Mouse (Mus musculus) erythroid progenitor cell, adult 5-6 weeks (primary cell): ENCODE results near the gene Tshz2. TPM values are rescaled to one million over a fixed set of nuclear protein-coding genes. Genes with fewer than 3 reads are reported as not detected.

Experiments
- ATAC-seq: replicated peaks from 2 replicates; pipeline ENCODE4 v1.8.0; 2016; ENCODE audit warnings: moderate number of reproducible peaks, mild to moderate bottlenecking, moderate TSS enrichment, inconsistent platforms; ENCODE audit not compliant: poor library complexity, low FRiP score, severe bottlenecking
- total RNA-seq, 2 experiments: library from RNA; stranded (forward) in 1 of 2; stranded (reverse) in 1 of 2; fragments of 150-400 nt in 1 of 2; fragments of 186-747, 209-891 nt in 1 of 2; gene quantifications; 2 replicates each; pipeline versions ENCODE4 v1.2.3 to v1.2.4; 2015 to 2017; ENCODE audit warnings: low replicate concordance in 2 of 2

Tshz2 gene
- total RNA-seq, 2 experiments from 2014 or later: not detected

DNA sequence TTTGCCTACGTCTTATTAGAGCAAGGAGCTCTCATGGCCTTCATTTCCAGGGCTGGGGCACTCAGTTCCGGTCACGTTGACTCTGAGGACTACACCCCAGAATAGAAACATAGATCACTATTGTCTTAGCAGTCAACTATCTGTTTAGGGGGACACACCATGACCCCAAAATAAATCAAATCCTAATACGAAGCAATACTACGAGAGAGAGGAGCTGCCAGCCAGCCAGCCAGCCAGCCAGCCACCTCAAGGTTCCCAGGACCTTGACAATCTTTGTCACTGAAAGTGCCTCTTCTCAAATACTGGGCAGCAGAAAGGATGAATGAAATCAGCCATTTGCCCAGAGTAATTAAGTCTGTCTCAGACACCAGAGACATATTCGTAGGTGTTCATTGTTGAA is 393.1 kb downstream of the Tshz2 start:
- ATAC-seq: no peak

DNA sequence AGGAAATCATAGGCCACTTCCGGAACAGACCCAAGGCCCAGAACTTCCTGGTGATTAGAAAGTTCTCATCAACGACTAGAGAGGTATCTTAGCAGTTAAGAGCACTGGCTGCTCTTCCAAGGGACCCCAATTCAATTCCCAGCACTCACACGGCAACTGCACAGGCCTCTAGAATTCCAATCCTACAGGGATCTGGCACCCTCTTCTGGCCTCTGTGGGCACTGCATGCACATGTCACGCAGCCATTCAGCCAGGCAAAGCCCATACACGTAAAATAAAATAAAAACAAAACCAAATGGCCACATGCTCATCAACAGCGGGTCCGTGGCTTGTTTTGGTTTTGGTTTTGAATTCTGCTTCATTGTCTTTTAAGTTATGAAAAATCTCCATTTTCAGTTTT is 395.0 kb downstream of the Tshz2 start:
- no peak for ATAC-seq

DNA sequence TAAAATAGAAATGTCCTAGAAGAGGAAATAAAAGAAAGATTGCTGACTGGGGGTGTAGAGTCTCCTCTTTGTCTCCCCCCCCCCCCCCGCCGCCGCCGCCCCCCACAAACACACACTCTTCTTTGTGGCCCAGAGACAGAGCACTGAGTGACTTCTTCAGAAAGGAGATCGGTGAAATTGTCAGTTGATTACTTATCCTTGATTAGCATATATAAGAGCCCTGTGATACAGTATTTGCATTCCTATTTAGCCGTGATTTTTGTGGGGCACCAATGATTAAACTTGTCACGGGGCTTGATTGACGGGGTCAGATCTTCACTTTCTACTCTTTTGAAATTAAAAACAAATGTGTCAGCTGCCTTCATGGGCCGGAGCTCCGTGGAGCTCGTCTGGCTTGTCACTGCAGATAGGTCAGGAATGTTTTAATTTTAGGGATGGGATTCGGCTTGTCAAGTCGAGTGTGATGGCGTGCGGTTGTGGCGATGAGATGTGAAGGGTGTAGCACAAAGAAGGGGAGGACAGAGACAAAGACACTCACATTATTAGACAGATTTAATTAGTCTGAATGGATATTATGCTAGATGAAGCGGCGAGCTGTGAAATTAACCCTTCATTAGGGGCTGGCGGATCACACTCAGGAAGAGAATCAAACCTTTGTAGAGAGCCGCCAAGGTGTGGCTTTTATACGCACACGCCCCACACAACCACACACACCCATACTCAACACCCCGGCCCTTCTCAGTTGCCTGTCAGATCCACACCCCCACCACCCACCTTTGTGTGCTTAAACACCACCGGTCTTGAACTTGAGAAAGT is 395.9 kb downstream of the Tshz2 start:
- ATAC-seq: no peak

DNA sequence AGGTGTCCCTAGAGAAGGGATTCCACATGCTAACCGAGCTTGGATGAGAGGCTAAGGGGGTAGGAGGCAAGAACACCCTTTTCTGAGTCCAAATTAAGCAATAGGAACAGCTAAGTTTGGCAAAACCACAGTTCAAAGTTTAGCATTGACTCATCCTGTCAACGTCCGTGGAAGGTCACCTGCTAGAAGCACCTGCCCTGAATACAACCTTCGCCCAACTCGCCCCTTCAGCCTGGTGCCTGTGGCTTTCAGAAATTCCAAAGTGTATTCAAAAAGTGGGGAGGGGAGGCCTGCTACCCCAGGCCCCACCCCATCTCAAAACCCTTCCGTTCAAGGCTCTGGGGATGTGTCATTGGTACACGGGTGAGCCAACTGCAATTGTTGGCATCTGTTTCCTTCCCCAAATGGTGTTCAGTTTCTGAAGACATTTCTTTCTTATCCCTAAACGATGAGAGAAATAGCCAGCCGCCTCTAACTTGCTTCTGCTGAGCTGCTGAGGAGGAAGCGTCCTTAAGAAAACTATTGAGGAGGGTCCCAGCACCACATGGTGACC is 396.6 kb downstream of the Tshz2 start:
- no peak for ATAC-seq

DNA sequence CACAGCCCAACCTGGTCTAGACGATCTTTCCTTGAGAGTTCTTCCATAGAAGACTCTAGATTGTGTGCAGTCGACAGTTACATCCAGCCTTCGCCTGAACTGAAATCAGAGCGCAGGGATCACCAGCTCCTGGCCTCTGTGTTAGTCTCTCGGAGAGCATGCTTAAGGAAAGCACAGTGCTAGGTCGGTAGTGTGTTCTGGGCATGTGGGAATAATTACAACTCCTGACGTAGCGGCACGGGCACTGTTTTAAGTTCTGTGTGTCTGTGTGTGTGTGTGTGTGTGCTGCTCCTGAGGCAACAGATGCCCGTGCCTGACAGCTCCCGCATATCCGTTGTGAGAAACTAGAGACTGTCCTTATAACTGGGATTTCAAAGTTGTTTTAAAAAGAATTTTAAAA is 398.4 kb downstream of the Tshz2 start:
- no peak for ATAC-seq

DNA sequence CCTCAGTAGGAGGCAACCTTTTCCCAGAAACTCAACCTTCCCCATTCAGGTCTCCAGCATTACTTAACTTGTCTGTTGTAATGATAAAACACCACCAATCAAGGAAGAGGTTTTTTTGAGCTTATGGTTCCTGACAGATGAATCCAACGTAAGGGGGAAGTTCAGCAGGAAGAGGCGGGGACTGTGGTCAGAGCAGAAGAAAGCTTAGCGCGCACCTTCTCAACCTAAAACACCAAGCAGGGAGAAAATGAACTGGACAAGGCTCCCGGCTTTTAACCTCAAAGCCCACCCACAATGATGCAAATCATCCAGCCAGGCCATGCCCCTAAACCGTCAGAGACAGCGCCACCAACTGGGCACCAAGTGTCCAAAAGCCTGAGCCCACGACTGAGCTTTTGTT is 399.1 kb downstream of the Tshz2 start:
- no peak for ATAC-seq

DNA sequence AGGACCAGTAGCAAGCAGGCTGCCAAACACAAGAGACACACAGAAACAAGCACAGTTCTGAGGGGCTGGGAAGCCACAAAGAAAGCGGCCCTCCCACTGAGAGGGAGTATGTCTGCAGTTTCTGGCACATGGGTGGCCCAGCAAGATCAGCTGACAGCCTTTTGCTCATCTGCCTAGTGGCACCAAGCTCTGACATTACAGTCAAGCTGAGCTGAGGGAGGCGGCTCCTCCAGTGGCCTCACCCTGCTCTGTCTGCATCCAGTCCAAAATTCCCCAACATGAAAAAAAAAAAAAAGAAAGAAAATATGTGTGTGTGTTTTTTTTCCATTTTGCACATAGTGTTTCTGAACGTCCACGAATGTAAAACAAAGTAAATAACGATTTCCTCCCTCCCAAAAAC is 400.4 kb downstream of the Tshz2 start:
- ATAC-seq: no peak

DNA sequence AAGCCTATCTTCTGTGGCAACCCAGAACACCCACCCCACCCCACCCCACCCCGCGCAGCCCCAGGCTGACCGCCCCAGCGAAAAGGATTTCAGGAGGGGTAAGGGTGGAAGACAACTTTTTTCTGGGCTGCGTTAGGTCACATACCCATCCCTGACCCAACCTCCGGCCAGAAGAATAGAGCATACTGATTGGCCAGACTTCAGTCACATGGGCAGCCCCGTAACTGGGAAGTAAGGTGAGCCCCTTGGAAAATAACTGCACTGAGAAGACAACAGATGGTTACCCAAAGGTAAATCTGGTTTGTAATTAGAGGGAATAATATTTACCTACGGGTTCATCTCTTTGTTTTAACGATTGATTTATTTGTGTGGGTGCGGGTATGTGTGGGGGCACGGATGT is 402.0 kb downstream of the Tshz2 start:
- ATAC-seq: no peak

DNA sequence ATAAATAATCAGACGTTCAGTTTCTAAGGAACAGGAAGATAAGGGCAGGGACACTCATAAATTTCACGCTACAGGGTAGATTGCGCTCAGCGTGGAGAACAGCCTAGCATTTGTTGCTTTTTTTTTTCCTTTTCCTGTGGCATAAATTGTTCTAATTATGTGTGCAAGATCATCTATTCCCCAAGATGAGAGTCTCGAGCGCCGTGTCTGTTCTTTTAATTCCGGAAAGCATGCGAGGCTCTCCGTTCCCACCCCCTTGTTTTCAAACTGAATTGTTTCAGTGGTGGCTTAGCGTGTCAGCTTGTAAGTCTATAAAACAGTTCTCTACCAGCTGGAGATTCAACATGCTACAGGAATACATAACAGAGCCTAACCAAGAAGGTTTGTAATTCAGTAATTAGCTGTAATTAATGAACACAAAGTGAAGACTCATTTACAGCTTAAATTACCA is 404.0 kb downstream of the Tshz2 start:
- ATAC-seq: no peak

DNA sequence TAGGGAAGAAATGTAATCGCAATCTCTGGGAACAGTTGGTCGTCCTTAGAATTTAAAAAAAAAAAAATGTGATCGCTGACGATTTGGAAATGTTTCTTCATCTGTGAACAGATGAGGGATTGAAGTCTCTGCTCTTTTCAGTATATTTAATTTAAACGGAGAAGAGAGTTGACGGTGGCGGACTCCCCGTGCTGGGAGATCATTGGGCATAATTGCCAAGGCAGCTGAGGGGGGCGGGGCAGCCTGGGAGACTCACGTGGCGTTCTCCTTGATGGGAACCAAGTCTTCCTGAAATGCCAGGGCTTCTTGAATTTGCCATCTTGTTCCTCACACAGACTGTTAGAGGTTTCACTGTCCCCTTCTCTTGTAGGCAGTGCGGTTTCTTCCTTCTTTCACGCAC is 404.5 kb downstream of the Tshz2 start:
- ATAC-seq: no peak

DNA sequence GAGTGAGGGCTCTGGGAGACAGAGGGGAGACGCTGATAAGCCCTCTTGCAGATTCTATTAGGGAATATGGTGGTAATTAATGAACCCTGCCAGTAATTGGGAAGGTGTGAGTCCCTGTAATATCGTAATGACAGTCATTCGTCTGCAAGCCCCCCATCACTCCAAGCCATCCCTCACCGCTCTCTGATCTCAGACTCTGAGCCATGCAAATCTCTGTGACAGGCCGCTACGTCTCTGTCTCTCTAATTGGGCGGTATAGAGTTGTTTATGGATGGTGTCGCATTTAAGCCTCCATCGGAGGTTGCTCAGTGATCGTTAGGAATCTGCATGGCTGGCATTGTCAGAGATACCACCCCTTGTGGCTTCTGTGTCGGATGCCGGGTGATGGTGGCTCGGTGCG is 407.0 kb downstream of the Tshz2 start:
- ATAC-seq: no peak

DNA sequence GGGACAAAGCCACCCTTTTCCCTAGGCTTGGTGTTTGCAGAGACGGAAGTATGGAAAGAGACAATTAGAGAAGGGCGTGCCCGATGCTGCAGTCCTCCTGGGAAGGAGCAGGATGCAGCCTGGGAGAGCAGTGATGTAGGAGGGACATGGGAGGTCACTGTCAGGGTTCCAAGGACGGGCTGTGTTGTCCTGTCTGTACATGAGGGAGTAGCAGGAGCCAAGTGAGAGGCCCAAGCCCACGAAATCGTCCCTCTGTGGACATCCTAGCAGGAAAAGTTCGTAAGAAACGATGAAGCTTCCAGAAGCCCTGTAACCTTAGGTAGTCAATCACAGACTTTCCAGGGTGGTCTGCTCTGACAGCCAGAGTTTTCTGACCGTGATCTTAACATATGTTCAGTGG is 408.3 kb downstream of the Tshz2 start:
- ATAC-seq: no peak

DNA sequence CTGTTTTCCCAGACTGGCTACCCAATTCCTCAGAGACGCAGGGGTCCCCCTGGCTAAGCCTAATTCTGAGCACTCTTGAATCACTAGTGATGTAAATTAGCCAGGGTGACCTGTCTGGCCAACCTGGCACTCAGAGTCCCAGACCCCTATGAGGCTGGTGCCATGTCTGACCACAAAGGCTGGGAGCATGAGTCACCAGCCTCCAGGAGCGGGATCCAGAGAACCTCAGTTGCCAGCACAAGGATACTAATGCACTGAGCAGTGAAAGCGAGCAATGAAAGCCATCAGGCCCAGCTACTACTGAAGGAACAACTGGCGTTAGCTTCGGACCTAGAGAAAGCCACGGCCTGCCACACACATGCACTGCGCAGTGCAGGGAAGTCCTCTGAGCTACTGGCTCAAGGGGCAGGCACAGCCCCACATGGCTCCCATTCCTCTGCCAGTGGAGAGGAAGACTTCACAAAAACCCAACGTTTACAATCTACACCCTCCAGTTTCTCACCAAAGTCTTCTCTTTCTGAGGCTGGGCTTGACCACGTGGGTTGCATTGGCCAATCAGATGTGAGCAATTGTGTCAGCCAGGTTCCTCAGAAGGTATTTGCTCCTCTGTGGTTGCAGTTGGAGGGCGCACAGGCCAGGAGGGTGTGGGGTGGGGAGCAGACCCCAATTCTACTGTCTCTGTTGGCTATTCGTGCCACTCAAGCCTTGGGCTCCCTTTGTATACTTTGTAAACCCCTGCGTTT is 409.8 kb downstream of the Tshz2 start:
- ATAC-seq: no peak

DNA sequence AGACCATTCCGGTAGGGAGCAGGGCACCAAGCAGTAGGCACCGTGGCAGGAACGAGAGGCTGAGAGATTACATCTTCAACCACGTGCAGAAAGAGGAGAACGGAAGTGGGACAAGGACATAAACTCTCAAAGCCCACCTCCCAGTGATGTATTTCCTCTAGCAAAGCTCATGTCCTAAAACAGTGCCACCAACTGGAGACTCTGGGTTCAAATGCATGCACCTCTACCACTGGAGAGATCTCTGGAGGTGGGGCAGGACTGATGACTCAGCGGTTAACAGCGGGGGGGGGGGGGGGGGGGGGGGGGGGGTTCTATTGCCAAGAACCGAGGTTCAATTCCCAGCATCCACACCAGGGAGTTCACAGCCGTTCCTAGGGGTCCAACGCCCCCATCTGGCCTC is 410.5 kb downstream of the Tshz2 start:
- no peak for ATAC-seq

DNA sequence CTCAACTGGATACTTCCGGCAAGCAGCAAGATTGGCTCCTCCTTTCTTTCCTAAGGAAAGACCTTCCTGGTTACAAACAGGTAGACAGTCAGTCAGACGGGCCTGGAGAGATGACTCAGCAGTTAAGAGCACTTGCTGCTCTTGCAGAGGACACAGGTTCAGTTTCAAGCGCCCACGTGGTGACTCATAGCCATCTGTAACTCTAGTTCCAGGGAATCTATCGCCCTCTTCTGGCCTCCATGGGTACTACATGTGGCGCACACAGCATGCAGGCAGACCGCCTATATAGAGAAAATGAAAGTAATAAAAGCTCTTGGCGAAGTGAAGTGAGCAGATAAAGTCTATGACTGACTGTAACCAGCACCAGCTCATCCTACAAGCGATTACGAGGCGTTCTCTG is 413.1 kb downstream of the Tshz2 start:
- no peak for ATAC-seq

DNA sequence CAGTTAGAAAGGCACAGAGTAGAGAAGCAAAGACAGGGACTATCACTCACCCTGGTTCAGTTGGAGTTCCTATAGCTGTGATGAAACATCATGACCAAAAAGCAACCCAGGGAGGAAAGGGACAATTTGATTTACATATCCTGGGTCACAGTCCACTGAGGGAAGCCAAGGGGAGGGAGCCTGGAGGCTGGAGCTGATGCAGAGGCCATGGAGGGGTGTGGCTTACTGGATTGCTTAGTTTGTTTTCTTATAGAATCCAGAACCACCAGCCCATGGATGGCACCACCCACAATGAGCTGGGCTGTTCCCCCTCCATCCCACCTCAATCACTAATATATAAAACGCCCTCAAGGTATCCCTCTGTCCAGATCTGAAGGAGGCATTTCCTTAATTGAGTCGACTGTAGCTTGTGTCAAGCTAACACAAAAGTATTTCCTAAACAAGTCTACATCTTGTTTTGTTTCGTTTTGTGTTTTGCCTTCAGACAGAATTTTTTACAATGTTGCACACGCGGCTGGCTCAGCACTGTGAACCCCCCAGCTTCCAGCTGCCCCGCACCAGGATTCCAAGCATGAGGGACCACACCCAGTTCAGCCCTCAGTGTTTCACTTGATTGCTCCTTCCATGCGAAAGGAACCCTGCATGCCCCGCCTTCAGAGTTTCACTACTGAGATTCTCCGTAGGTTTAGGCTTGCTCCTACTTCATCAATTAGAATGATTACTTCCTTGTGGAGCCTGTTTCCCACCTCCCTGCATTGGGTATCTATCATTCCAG is 413.7 kb downstream of the Tshz2 start:
- ATAC-seq: no peak

DNA sequence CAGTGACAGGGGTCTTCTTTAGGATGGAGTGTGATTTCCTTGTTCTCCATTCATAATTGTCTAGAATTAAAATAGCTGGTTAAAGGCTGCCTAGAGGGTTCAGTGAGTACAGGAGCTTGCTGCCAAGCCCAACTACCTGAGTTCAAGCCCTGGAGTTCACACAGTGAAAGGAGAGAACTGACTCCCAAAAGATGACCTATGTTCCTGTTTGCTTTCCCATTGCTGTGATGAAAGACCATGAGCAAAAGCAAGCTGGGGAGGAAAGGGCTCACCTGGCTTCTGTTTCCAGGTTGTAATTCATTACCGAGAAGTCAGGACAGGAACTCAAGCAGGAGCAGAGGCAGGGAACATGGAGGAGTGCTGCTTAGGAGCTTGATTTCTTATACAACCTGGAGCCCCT is 416.0 kb downstream of the Tshz2 start:
- ATAC-seq: no peak

DNA sequence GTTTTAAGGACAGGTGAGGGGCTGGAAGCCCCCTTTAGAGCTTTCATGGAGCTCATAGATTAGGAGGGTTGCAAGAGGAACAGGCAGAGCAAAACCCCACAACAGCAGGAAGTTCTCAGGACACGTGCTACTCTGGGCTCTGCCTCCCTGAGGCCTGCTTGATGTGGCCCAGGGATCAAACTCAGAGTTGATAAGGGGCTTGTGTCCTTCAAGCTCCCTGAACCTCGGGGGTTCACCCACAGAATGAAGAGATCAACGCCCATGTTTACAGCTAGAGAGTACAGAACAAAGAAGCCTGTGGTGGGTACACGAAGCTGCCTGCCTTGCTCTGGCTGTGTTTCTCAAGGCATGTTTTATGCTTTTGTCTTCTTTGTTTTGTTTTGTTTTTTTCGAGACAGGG is 417.8 kb downstream of the Tshz2 start:
- ATAC-seq: no peak

DNA sequence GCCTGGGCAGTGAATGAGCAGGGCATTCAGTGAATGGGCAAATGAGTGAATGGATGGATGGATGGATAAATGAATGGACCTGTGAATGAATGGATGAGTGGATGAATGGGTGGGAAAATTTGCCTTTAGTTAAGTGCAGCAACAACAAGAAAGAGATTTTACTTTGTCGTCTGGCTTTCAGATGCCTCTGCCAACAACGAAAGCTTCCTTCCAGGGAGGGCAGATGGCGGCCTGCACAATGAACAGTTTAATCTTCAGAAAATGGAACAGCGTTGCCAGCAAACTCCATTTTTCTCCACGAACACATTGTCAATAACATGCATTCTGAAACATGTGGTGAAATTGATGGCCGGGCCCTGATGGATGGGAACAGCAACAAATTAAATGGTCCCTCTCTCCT is 418.6 kb downstream of the Tshz2 start:
- ATAC-seq: no peak

DNA sequence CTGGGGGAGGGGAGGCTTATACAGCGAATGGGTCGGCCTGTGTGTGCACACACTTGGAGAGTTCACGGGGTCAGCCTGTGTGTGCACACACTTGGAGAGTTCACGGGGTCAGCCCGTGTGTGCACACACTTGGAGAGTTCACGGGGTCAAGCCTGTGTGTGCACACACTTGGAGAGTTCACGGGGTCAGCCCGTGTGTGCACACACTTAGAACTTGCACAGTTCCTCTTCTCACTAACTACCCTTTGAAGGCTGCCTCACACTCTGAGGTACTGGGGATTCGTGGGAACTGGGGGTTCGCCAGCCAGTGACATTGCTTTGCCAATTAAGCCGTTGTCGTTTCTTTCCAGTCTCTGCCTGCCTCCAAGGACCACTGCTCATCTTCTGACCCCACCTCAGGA is 422.1 kb downstream of the Tshz2 start:
- ATAC-seq: no peak
